Mouse (Mus musculus) neural tube, embryonic 11.5 days (tissue): ENCODE data around the gene Fam122b. TPM values are rescaled to one million over a fixed set of nuclear protein-coding genes. Genes with fewer than 3 reads are reported as not detected.
A peak's percentile ranks its signal among the peaks of the same experiment; 100 is the strongest.
"Not testable (repeated sequence)": the region's sequence is repeated elsewhere in the genome, so short reads cannot be mapped to it uniquely, and the experiment has no call there.

Source experiments
- ATAC-seq: fragments of 200-750 bp; cut with Nextera tagmentation; 2 replicates; pipeline ENCODE4 v1.8.0; 2017; ENCODE audit warnings: moderate number of reproducible peaks, mild to moderate bottlenecking, moderate TSS enrichment, moderate library complexity; ENCODE audit not compliant: insufficient read depth, low FRiP score, low TSS enrichment
- DNase-seq: peaks from one replicate; pipeline ENCODE4 v3.0.0-alpha.2; 2015; ENCODE audit warnings: low spot score
- H3K27ac ChIP-seq: fragments of 300-500 bp; sonication (generic); 2 replicates; pipeline ENCODE4 v1.5.1; 2014; ENCODE audit warnings: low read depth, mild to moderate bottlenecking, low read length
- H3K27me3 ChIP-seq: fragments of 300-500 bp; sonication (generic); 2 replicates; pipeline ENCODE4 v1.6.1; 2014; ENCODE audit warnings: mild to moderate bottlenecking, low read length, mixed read lengths; ENCODE audit not compliant: control insufficient read depth, insufficient read depth
- H3K36me3 ChIP-seq: fragments of 300-500 bp; sonication (generic); 2 replicates; pipeline ENCODE4 v1.6.1; 2014; ENCODE audit warnings: mild to moderate bottlenecking, low read length, moderate library complexity, mixed read lengths; ENCODE audit not compliant: control insufficient read depth, insufficient read depth
- H3K4me1 ChIP-seq: fragments of 300-500 bp; sonication (generic); 2 replicates; pipeline ENCODE4 v1.6.1; 2014; ENCODE audit warnings: low read length, mixed read lengths; ENCODE audit not compliant: control insufficient read depth, insufficient read depth
- H3K4me2 ChIP-seq: fragments of 300-500 bp; sonication (generic); 2 replicates; pipeline ENCODE4 v1.6.1; 2014; ENCODE audit warnings: low read depth, mild to moderate bottlenecking, moderate library complexity
- H3K4me3 ChIP-seq: fragments of 300-500 bp; sonication (generic); 2 replicates; pipeline ENCODE4 v1.5.1; 2014; ENCODE audit warnings: low read depth, low read length
- H3K9ac ChIP-seq: fragments of 300-500 bp; sonication (generic); 2 replicates; pipeline ENCODE4 v1.6.1; 2014; ENCODE audit warnings: mild to moderate bottlenecking, low read length
- H3K9me3 ChIP-seq: fragments of 300-500 bp; sonication (generic); 2 replicates; pipeline ENCODE4 v1.6.1; 2016; ENCODE audit warnings: low read length; ENCODE audit not compliant: control insufficient read depth
- whole genome bisulfite sequencing: fragments of 180-500 bp; shearing (Covaris S2); extraction: QIAGEN DNeasy Blood & Tissue Kit; methylation state at CpG from one replicate; pipeline ENCODE4 v1.1.7; 2014; 5-methylcytosine and 5-hydroxymethylcytosine counted together
- polyA plus RNA-seq: library from polyadenylated mRNA; unstranded; fragments of >200 nt; fragmentation: Nextera tagmentation; extraction: Ambion mirVana; gene quantifications from 2 replicates; pipeline ENCODE4 v1.2.1, GENCODE M21; 2014

Fam122b gene
- polyA plus RNA-seq: 8.4 and 10.6 TPM in 2 replicates

DNA sequence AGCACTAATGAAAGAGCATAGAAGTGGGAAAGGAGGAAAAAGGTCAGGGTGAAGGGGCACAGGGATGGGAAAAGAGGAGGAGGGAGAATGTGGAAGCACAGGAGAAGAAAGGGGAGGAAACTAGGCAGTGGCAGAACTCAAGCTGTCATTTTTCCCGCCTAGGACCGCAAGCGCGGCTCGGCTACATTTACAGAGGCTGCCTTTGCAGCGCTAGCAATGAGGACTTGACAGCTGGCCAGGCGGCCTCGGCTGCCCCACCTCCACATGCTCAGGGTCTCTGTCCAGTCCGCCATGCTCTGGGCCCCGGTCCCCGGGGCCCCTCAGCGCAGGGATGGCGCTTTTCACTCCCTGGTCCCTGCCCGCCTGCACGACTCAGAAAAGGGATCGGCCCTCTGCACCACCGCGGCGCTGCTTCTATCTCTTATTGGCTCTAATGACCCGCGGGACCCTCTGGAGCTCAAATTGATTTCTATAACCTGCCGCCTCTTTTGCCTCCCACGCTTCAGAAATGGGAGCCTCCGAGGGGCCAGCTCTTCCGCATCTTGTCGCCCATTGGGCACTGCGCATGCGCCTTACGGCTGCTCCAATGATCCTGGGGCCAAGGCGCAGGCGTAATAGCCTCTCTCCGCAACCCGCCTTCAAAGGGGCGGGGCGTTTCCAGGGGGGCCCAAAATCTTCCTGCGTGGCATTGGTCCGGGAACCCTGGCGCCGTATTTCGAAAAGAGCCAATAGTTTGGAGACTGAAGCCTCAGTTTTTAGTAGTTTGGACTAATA is at the start of gene Fam122b:
Fam122b (minus strand) TSS at position 517 of the 774 bp plus-strand sequence.
- ATAC-seq (peak; percentile 82), DNase-seq (peak; percentile 93)
- peak within 1 kb of the TSS; percentile 65 for H3K4me2 ChIP-seq
- no peaks in the 10 kb centered on the region for H3K4me1 ChIP-seq
- no peaks in the 10 kb centered on the region for H3K9me3 ChIP-seq
- H3K27ac ChIP-seq: peak within 1 kb of the TSS; percentile 81; the same call in 1 of the 2 replicates
- peak within 1 kb of the TSS; percentile 70 for H3K9ac ChIP-seq
- peak within 1 kb of the TSS; percentile 54 for H3K4me3 ChIP-seq
- 14% methylated on average over 39 of the region's 40 CpGs for WGBS
- H3K27me3 ChIP-seq: no peaks in the 10 kb centered on the region
- no peaks in the 10 kb centered on the region for H3K36me3 ChIP-seq

GRCm38 (mm10) chrX:53287924-53288323 is 18.3 kb upstream of the Fam122b start:
- H3K27me3 ChIP-seq: no peaks in the 10 kb centered on the region
- H3K36me3 ChIP-seq: no peaks in the 10 kb centered on the region
- no peak overlapping the region for H3K4me3 ChIP-seq
- no peaks in the 10 kb centered on the region for H3K4me1 ChIP-seq
- no peak for DNase-seq
- H3K27ac ChIP-seq: no peak overlapping the region
- H3K9ac ChIP-seq: no peak overlapping the region
- H3K4me2 ChIP-seq: no peak overlapping the region
- 88% methylated on average over 5 of the region's 5 CpGs for WGBS
- no peaks in the 10 kb centered on the region for H3K9me3 ChIP-seq
- ATAC-seq: no peak

- WGBS: 39% methylated on average over 1 of the region's 1 CpGs
- H3K27me3 ChIP-seq: no peaks in the 10 kb centered on the region
- no peak within 1 kb of the TSS for H3K4me3 ChIP-seq
- ATAC-seq (no peak), DNase-seq (no peak)
- H3K4me2 ChIP-seq: no peak within 1 kb of the TSS
- no peaks in the 10 kb centered on the region for H3K9me3 ChIP-seq
- H3K27ac ChIP-seq: no peak within 1 kb of the TSS
- no peaks in the 10 kb centered on the region for H3K36me3 ChIP-seq
- no peak within 1 kb of the TSS for H3K9ac ChIP-seq
- H3K4me1 ChIP-seq: no peaks in the 10 kb centered on the region
These were observed 3.5 kb upstream of the Fam122b start, which contains the start of gene Fam122c for GRCm38 (mm10) chrX:53273124-53273523. Fam122c (plus strand) TSS chrX:53273424.

GRCm38 (mm10) chrX:53271628-53272027 is 2.0 kb upstream of the Fam122b start:
- DNase-seq, ATAC-seq, H3K27ac ChIP-seq, H3K4me1 ChIP-seq, H3K4me3 ChIP-seq, H3K36me3 ChIP-seq, H3K4me2 ChIP-seq, H3K27me3 ChIP-seq, H3K9ac ChIP-seq, H3K9me3 ChIP-seq: not testable (repeated sequence)
- WGBS: 77% methylated on average over 3 of the region's 3 CpGs

- WGBS: 23% methylated on average over 10 of the region's 10 CpGs
- no peaks in the 10 kb centered on the region for H3K36me3 ChIP-seq
- no peaks in the 10 kb centered on the region for H3K4me1 ChIP-seq
- peak overlapping the region; percentile 54 for H3K4me3 ChIP-seq
- DNase-seq (no peak), ATAC-seq (0 out of 2 replicates have a peak, but pooled peaks have one; percentile 38)
- H3K9me3 ChIP-seq: no peaks in the 10 kb centered on the region
- H3K27ac ChIP-seq: no peak overlapping the region
- H3K9ac ChIP-seq: no peak overlapping the region
- peak overlapping the region; percentile 13 for H3K4me2 ChIP-seq
- no peaks in the 10 kb centered on the region for H3K27me3 ChIP-seq
These were observed 443 bp upstream of the Fam122b start for GRCm38 (mm10) chrX:53270063-53270432.

GRCm38 (mm10) chrX:53268856-53269255 is 749 bp downstream of the Fam122b start:
- Histone ChIP-seq H3K9me3 (no peaks in the 10 kb centered on the region), H3K27me3 (no peaks in the 10 kb centered on the region), H3K27ac (peak overlapping the region; percentile 81; the same call in 1 of the 2 replicates), H3K9ac (peak overlapping the region; percentile 70), H3K4me1 (no peaks in the 10 kb centered on the region), H3K36me3 (no peaks in the 10 kb centered on the region), H3K4me2 (peak overlapping the region; percentile 65), H3K4me3 (peak overlapping the region; percentile 54)
- ATAC-seq (peak; percentile 86), DNase-seq (peak; percentile 76)
- WGBS: 14% methylated on average over 10 of the region's 10 CpGs

DNA sequence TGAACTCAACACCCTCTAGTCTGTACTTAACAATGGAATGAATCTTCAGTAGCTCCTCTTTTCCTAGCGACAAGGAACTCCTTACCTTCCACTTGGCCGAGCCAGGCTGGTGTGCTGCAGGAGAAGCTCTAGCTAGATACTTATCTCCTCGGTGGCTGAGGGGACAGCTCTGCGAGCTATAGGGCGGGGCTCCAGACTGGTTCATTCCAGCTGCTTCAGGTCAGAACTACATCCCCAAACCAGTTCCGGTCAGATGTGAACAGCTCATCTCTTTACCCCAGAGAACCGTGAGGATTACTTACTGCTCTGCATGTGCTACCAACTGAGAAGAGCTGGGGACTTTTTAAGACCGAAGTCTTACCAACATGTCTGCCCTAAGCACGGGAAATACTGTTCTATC is 3.4 kb downstream of the Fam122b start:
- Histone ChIP-seq H3K4me3 (no peak overlapping the region), H3K36me3 (no peaks in the 10 kb centered on the region), H3K9me3 (no peaks in the 10 kb centered on the region), H3K27ac (no peak overlapping the region), H3K4me1 (no peaks in the 10 kb centered on the region), H3K27me3 (no peaks in the 10 kb centered on the region), H3K4me2 (no peak overlapping the region), H3K9ac (no peak overlapping the region)
- WGBS: 78% methylated on average over 9 of the region's 9 CpGs
- ATAC-seq (no peak), DNase-seq (no peak)

DNA sequence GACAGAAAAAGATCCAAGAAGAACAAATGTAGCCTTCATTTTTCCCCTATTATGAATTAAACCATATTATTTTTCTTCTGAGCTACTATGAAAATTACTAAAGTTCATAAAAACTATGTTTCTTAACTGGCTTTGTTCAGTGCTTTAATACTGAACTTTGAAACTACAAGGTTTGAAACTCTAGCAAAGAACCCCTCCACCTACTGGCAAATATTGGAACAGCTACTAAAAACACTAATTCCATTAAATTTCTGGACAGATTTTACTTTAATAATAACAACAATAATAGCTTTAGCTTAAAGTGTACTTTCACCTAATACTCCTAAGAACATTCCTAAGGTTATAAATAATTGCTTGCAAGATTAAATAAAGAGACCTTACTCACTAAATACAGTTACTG is 14.4 kb downstream of the Fam122b start:
- DNase-seq (no peak), ATAC-seq (no peak)
- Histone ChIP-seq H3K36me3 (no peaks in the 10 kb centered on the region), H3K9me3 (no peaks in the 10 kb centered on the region), H3K9ac (no peak overlapping the region), H3K4me2 (no peak overlapping the region), H3K4me3 (no peak overlapping the region), H3K27me3 (no peaks in the 10 kb centered on the region), H3K4me1 (no peaks in the 10 kb centered on the region), H3K27ac (no peak overlapping the region)

DNA sequence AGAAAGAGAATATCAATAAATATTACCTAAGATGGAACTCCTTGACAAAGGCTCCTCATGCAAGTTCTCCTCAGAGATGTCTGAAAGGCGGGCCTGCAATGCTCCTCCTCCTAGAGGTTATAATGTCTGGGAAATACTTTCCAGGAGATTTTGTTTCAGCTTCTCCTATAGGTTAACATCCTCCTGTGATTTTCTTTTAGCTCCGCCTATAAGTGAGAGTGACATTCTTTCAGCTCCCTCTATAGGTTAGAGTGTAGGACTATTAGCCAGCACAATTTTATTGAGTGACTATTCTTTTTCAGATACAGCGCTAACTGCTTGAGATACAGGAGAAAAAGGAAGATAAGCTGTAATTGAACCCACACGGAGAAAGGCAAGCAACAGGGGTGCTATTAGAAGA is 29.6 kb downstream of the Fam122b start, which contains the start of gene Plac1:
Plac1 (minus strand) TSS at position 101 of the 400 bp plus-strand sequence.
- Histone ChIP-seq H3K4me2 (no peak within 1 kb of the TSS), H3K36me3 (no peaks in the 10 kb centered on the region), H3K4me3 (no peak within 1 kb of the TSS), H3K27ac (no peak within 1 kb of the TSS), H3K9me3 (no peaks in the 10 kb centered on the region), H3K27me3 (no peaks in the 10 kb centered on the region), H3K9ac (no peak within 1 kb of the TSS), H3K4me1 (no peaks in the 10 kb centered on the region)
- no peak for DNase-seq
- ATAC-seq: no peak
- WGBS: 50% methylated on average over 4 of the region's 4 CpGs
